Mouse (Mus musculus) liver, adult 2 months (tissue): ENCODE data around the gene Colgalt1.

Experiments used
- CTCF ChIP-seq: fragments of 200-500 bp; IDR thresholded peaks from 2 replicates; pipeline ENCODE4 v1.5.1; 2011; ENCODE audit warnings: low read depth, low read length, control low read depth
- POLR2A ChIP-seq: fragments of 200-500 bp; IDR thresholded peaks from 2 replicates; pipeline ENCODE4 v1.6.1; 2011; ENCODE audit warnings: low read length, control low read depth; ENCODE audit not compliant: insufficient read depth; ENCODE audit errors: extremely low read depth

DNA sequence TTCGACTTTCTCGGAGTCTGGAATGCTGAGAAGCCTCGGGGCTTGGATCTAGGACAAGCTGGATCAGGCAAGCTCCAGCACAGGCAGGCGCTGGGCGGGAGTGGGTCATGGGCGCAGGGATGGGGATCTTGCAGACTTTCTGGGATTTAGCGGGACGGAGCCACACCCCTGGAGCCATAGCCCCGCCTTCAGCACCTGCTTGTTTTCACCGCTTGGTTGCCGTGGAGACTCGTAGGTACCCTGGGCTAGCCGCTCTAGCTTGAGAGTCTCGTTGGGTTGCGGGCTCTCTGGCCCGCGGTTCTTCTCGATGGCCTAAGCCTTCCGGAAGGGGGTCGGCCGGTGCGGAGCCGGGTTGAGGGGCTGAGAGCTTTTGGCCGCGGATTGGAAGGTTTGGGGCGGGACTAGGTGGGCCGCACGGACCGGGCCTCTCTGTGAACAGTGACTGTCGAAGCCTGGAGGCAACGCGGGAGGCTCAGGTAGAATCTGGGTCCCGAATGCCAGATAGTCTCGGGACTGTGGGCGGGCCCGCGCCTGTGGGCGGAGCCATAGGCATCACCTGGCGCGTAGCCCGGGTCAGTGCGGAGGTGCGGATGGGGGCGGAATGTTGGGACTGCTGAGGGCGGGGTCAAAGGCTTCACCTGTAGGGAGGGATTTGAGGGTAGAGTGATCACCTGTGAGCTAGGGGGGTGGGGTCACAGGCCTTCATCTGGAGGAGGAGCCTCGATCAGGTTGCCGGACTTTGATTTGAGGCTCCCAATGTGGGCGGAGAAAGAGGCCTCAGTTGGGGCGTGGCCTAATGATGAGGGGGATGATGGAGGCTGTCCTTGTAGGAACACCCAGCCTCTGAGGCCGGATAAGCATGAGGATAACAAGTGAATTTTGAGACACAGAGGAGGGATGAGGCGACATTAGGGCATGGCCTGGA lies 41.2 kb upstream of the Colgalt1 start:
- TF ChIP-seq POLR2A (0 out of 2 replicates have a peak, but pooled peaks have one; percentile 32), CTCF (no peak)
